Mouse (Mus musculus) skeletal muscle tissue, postnatal 0 days (tissue): ENCODE measurements around the gene Pbx3. TPM values are rescaled to one million over a fixed set of nuclear protein-coding genes. Genes with fewer than 3 reads are reported as not detected.

Source experiments
- polyA plus RNA-seq: library from polyadenylated mRNA; unstranded; fragments of >200 nt; fragmentation: Nextera tagmentation; extraction: Ambion mirVana; gene quantifications from 2 replicates; pipeline ENCODE4 v1.2.1, GENCODE M21; 2015

Pbx3 gene
- 4.4 and 4.8 TPM in 2 replicates for polyA plus RNA-seq

GRCm38 (mm10) chr2:34372305-34373301, at the start of gene Pbx3:
TSS of gene Pbx3 (minus strand) at chr2:34373142.

GRCm38 (mm10) chr2:34406601-34407464, 33.9 kb upstream of the Pbx3 start, which contains the start of gene Mapkap1:
TSS of gene Mapkap1 (plus strand) at chr2:34406771.

Other genes starting within 250 kb of the Pbx3 start
- gene Mapkap1, start 33.6 kb upstream of the Pbx3 start, polyA plus RNA-seq: 52.7 and 54.8 TPM in 2 replicates